ENCODE assay signal across 8 mouse cellular contexts in genomic region chr16:91011847-91012246, GRCm38 (mm10). TPM values are rescaled to one million over a fixed set of nuclear protein-coding genes. Genes with fewer than 3 reads are reported as not detected.
DNase-seq lines count a peak whose midpoint lies in the region; ATAC-seq lines count a peak whose summit lies in the region.

No protein-coding gene starts in this region.

- H3K27ac ChIP-seq in hindbrain, embryonic 13.5 days: peak overlapping the region; percentile 97
- peak overlapping the region; percentile 93 for H3K27ac ChIP-seq in midbrain, embryonic 14.5 days (replicated peaks; ENCODE audit: low read depth, low read length)

- 35% methylated on average over 3 of the region's 3 CpGs for WGBS in hindbrain, embryonic 13.5 days
- WGBS in midbrain, embryonic 14.5 days: 38% methylated on average over 3 of the region's 3 CpGs

- peak overlapping the region; percentile 68 for H3K4me2 ChIP-seq in hindbrain, embryonic 13.5 days
- H3K4me2 ChIP-seq in midbrain, embryonic 14.5 days (ENCODE audit: low read length): peak overlapping the region; percentile 74

- intact Hi-C loops in heart, postnatal 14 days (cut with DNase I): loop anchor here (2.0 to 5.0 kb wide), 2 partner anchors 77 to 185 kb away; partner anchors contain the start of genes Cfap298 and Eva1c

- DNase-seq in heart, adult 8-10 months (ENCODE audit: low spot score): peak; percentile 24
- DNase-seq in heart, postnatal 14 days: no peak
- DNase-seq in NIH3T3 (ENCODE audit: low read depth): peak; percentile 30
- DNase-seq in midbrain, embryonic 14.5 days: no peak
- DNase-seq in right cerebral cortex, postnatal 4 days: no peak
- DNase-seq in cerebellum, postnatal 14 days: no peak
- no peak for DNase-seq in cerebellum, postnatal 10 days

- H3K36me3 ChIP-seq in hindbrain, embryonic 13.5 days: peaks cover 25% of the 10 kb centered on the region
- H3K36me3 ChIP-seq in midbrain, embryonic 14.5 days (ENCODE audit: control insufficient read depth, insufficient read depth, low read length): peaks cover 39% of the 10 kb centered on the region

- no peaks in the 10 kb centered on the region for H3K9me3 ChIP-seq in hindbrain, embryonic 13.5 days
- no peaks in the 10 kb centered on the region for H3K9me3 ChIP-seq in midbrain, embryonic 14.5 days (ENCODE audit: control insufficient read depth, low read length)

- H3K4me1 ChIP-seq in hindbrain, embryonic 13.5 days (replicated peaks): peaks cover 28% of the 10 kb centered on the region
- H3K4me1 ChIP-seq in midbrain, embryonic 14.5 days (ENCODE audit: control insufficient read depth, insufficient read depth, low read length): 0 out of 2 replicates have a peak, but pooled peaks cover 14% of the 10 kb centered on the region

- peak overlapping the region; percentile 94 for H3K9ac ChIP-seq in hindbrain, embryonic 13.5 days
- H3K9ac ChIP-seq in midbrain, embryonic 14.5 days (replicated peaks; ENCODE audit: low read length): peak overlapping the region; percentile 81; the same call in 1 of the 2 replicates

- no peaks in the 10 kb centered on the region for H3K27me3 ChIP-seq in hindbrain, embryonic 13.5 days
- no peaks in the 10 kb centered on the region for H3K27me3 ChIP-seq in midbrain, embryonic 14.5 days (ENCODE audit: control insufficient read depth, insufficient read depth, low read length)

- peak overlapping the region; percentile 82 for H3K4me3 ChIP-seq in hindbrain, embryonic 13.5 days
- H3K4me3 ChIP-seq in midbrain, embryonic 14.5 days (replicated peaks; ENCODE audit: low read depth, low read length): peak overlapping the region; percentile 90

- no peak for ATAC-seq in hindbrain, embryonic 13.5 days (ENCODE audit: low FRiP score)
- ATAC-seq in midbrain, embryonic 14.5 days (ENCODE audit: low FRiP score, low TSS enrichment): no peak

RNA-seq across cellular contexts. Expression of gene Synj1, which starts 0.7 kb away (rescaled TPM):
- 10 to 100 TPM; 28.0 to 36.2 (median 29.7) TPM for total RNA-seq in heart, adult 8-10 months (2022)
- total RNA-seq in heart, postnatal 14 days (2021): 10 to 100 TPM; 28.6 to 32.5 TPM
- 40.5 and 41.4 TPM in 2 replicates for polyA plus RNA-seq in hindbrain, embryonic 13.5 days (2015; fragmentation: Nextera tagmentation; extraction: Ambion mirVana)
- 68.6 and 71.9 TPM in 2 replicates for polyA plus RNA-seq in midbrain, embryonic 14.5 days (2014; fragmentation: Nextera tagmentation; extraction: Ambion mirVana)

RNA-seq across cellular contexts. Expression of gene Paxbp1, which starts 32.5 kb away (rescaled TPM):
- 10 to 100 TPM in 3 of 4 experiments, 1 to 10 TPM in 1; 8.1 to 18.6 (median 12.5) TPM for total RNA-seq in heart, adult 8-10 months (2022)
- 10 to 100 TPM; 20.3 to 21.1 TPM for total RNA-seq in heart, postnatal 14 days (2021)
- polyA plus RNA-seq in hindbrain, embryonic 13.5 days (2015; fragmentation: Nextera tagmentation; extraction: Ambion mirVana): 77.1 and 79.7 TPM in 2 replicates
- polyA plus RNA-seq in midbrain, embryonic 14.5 days (2014; fragmentation: Nextera tagmentation; extraction: Ambion mirVana): 83.8 and 96.8 TPM in 2 replicates

Comparison
In these comparisons a context has a peak if more than half of its experiments do, and no peak if none do; other contexts are left out.
1. DNase-seq: peak in heart, adult 8-10 months (single experiment) and NIH3T3 (single experiment); none in heart, postnatal 14 days (0 of 2), midbrain, embryonic 14.5 days (single experiment), right cerebral cortex, postnatal 4 days (single experiment), cerebellum, postnatal 14 days (0 of 2) and cerebellum, postnatal 10 days (0 of 2).